In the genomic region with DNA sequence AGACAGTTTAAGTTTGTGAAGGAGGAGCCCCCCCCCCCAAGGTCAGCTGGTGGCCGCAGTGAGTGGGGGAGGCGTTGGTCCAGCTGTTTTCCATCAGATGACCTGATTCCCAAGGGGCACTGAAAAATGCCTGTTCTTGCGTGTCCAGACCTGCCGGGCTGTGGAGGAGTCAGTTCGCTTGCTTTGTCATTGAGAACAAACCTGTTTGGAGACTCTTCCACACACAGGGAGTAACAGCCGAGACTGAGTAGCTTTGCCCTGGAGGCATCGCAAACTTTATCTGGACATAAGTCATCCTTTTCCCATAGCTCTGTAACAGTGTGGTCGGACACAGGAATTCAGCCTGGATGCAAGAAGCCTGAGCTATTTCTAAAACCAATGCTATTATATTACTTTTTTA, we compare ENCODE assay signal across 12 mouse cellular contexts. TPM values are rescaled to one million over a fixed set of nuclear protein-coding genes. Genes with fewer than 3 reads are reported as not detected.
A peak's percentile ranks its signal among the peaks of the same experiment; 100 is the strongest.
DNase-seq lines count a peak whose midpoint lies in the region; ATAC-seq and TF ChIP-seq lines count a peak whose summit lies in the region.
"Had no signal": no experiment of that assay in that cellular context is flagged by ENCODE, and none has a peak within 500 bp of the region (broad histone marks: within the 10 kb centered on the region; RNA-seq: fewer than 3 reads in every experiment).

No protein-coding gene starts in this region.

- H3K4me2 ChIP-seq in kidney, embryonic 16.5 days (replicated peaks; ENCODE audit: low read depth, low read length), result peak overlapping the region; percentile 6
- no peak overlapping the region for H3K4me2 ChIP-seq in embryonic facial prominence, embryonic 11.5 days (ENCODE audit: low read depth, low read length)
- 0 out of 2 replicates have a peak overlapping the region, but pooled peaks have one; percentile 19 for H3K4me2 ChIP-seq in limb, embryonic 15.5 days
- no peak overlapping the region for H3K4me2 ChIP-seq in intestine, postnatal 0 days (replicated peaks; ENCODE audit: low read depth)
- H3K4me2 ChIP-seq: lung, embryonic 14.5 days; midbrain, embryonic 13.5 days had no signal

- no peaks in the 10 kb centered on the region for H3K9me3 ChIP-seq in kidney, embryonic 16.5 days (ENCODE audit: low read length)
- H3K9me3 ChIP-seq in ES-Bruce4 (replicated peaks; ENCODE audit: control insufficient read depth, insufficient read depth, low read length, poor library complexity, severe bottlenecking), result no peaks in the 10 kb centered on the region
- no peaks in the 10 kb centered on the region for H3K9me3 ChIP-seq in embryonic facial prominence, embryonic 11.5 days (replicated peaks; ENCODE audit: control insufficient read depth, low read length)
- no peaks in the 10 kb centered on the region for H3K9me3 ChIP-seq in limb, embryonic 15.5 days
- no peaks in the 10 kb centered on the region for H3K9me3 ChIP-seq in intestine, postnatal 0 days (ENCODE audit: control insufficient read depth)
- H3K9me3 ChIP-seq: midbrain, embryonic 13.5 days had no signal

- TF ChIP-seq EP300 in ES-Bruce4 (IDR thresholded peaks at IDR 0.05; ENCODE audit: insufficient read depth, low read depth, low read length), result peak; percentile 96

- TF ChIP-seq POLR2A in kidney, adult 2 months (IDR thresholded peaks at IDR 0.05; ENCODE audit: low read depth, low read length), result no peak
- TF ChIP-seq POLR2A in ES-Bruce4 (IDR thresholded peaks at IDR 0.05; ENCODE audit: insufficient read depth, low read length), result no peak
- TF ChIP-seq POLR2A in lung, adult 2 months (IDR thresholded peaks at IDR 0.05; ENCODE audit: borderline replicate concordance, extremely low read depth, low read depth, low read length), result no peak

- H3K27ac ChIP-seq in kidney, embryonic 16.5 days (ENCODE audit: low read length), result peak overlapping the region; percentile 17; the same call in 1 of the 2 replicates
- H3K27ac ChIP-seq in kidney, adult 2 months (ENCODE audit: insufficient read depth, low read depth, low read length), result no peak overlapping the region
- peak overlapping the region; percentile 99 for H3K27ac ChIP-seq in ES-Bruce4 (ENCODE audit: insufficient read depth, low read length)
- peak overlapping the region; percentile 38; the same call in 1 of the 2 replicates for H3K27ac ChIP-seq in embryonic facial prominence, embryonic 11.5 days (replicated peaks; ENCODE audit: low read depth, low read length)
- H3K27ac ChIP-seq in limb, embryonic 15.5 days, result peak overlapping the region; percentile 67
- H3K27ac ChIP-seq in intestine, postnatal 0 days (ENCODE audit: low read depth, low read length), result no peak overlapping the region
- H3K27ac ChIP-seq: midbrain, embryonic 13.5 days had no signal

- H3K4me1 ChIP-seq in kidney, embryonic 16.5 days (ENCODE audit: insufficient read depth, low read length), result peaks cover 26% of the 10 kb centered on the region
- no peaks in the 10 kb centered on the region for H3K4me1 ChIP-seq in kidney, adult 2 months (ENCODE audit: control insufficient read depth, insufficient read depth, low read length)
- H3K4me1 ChIP-seq in ES-Bruce4 (ENCODE audit: control insufficient read depth, insufficient read depth, low read length), result peaks cover 12% of the 10 kb centered on the region
- H3K4me1 ChIP-seq in embryonic facial prominence, embryonic 11.5 days (ENCODE audit: control insufficient read depth, insufficient read depth, low read length), result no peaks in the 10 kb centered on the region
- H3K4me1 ChIP-seq in limb, embryonic 15.5 days, result peaks cover 22% of the 10 kb centered on the region
- no peaks in the 10 kb centered on the region for H3K4me1 ChIP-seq in lung, adult 2 months (ENCODE audit: control insufficient read depth, insufficient read depth, low read length)
- no peaks in the 10 kb centered on the region for H3K4me1 ChIP-seq in intestine, postnatal 0 days (replicated peaks; ENCODE audit: control insufficient read depth, insufficient read depth, low read length)

- H3K27me3 ChIP-seq in kidney, embryonic 16.5 days (ENCODE audit: insufficient read depth, low read length), result no peaks in the 10 kb centered on the region
- H3K27me3 ChIP-seq in kidney, adult 2 months (replicated peaks; ENCODE audit: control insufficient read depth, insufficient read depth, low read length), result no peaks in the 10 kb centered on the region
- H3K27me3 ChIP-seq in ES-Bruce4 (ENCODE audit: control insufficient read depth, insufficient read depth, low read length, poor library complexity, severe bottlenecking), result no peaks in the 10 kb centered on the region
- no peaks in the 10 kb centered on the region for H3K27me3 ChIP-seq in embryonic facial prominence, embryonic 11.5 days (ENCODE audit: control insufficient read depth, insufficient read depth, low read length)
- H3K27me3 ChIP-seq in limb, embryonic 15.5 days, result no peaks in the 10 kb centered on the region
- H3K27me3 ChIP-seq in intestine, postnatal 0 days (replicated peaks; ENCODE audit: control insufficient read depth, insufficient read depth, low read length), result no peaks in the 10 kb centered on the region; the same call in 1 of the 2 replicates

- DNase-seq in kidney, adult 2 months, result no peak
- DNase-seq in embryonic facial prominence, embryonic 11.5 days (ENCODE audit: low spot score), result peak; percentile 58
- no peak for DNase-seq in frontal cortex, adult 2 months (ENCODE audit: extremely low spot score in 1 of 2, low spot score in 1 of 2)
- no peak for DNase-seq in lung, adult 2 months
- DNase-seq: lung, embryonic 14.5 days had no signal

- H3K36me3 ChIP-seq in kidney, embryonic 16.5 days (ENCODE audit: insufficient read depth, low read length), result no peaks in the 10 kb centered on the region
- no peaks in the 10 kb centered on the region for H3K36me3 ChIP-seq in kidney, adult 2 months (ENCODE audit: control insufficient read depth, insufficient read depth, low read length)
- H3K36me3 ChIP-seq in ES-Bruce4 (ENCODE audit: control insufficient read depth, insufficient read depth, low read length, poor library complexity, severe bottlenecking), result no peaks in the 10 kb centered on the region
- no peaks in the 10 kb centered on the region for H3K36me3 ChIP-seq in embryonic facial prominence, embryonic 11.5 days (replicated peaks; ENCODE audit: control insufficient read depth, insufficient read depth, low read depth, low read length)
- H3K36me3 ChIP-seq in limb, embryonic 15.5 days, result no peaks in the 10 kb centered on the region
- H3K36me3 ChIP-seq in intestine, postnatal 0 days (ENCODE audit: control insufficient read depth, insufficient read depth), result no peaks in the 10 kb centered on the region
- H3K36me3 ChIP-seq: midbrain, embryonic 13.5 days had no signal

- H3K9ac ChIP-seq in kidney, embryonic 16.5 days (replicated peaks; ENCODE audit: low read length), result no peak overlapping the region
- peak overlapping the region; percentile 61 for H3K9ac ChIP-seq in ES-Bruce4 (ENCODE audit: low read depth, poor library complexity, severe bottlenecking)
- no peak overlapping the region for H3K9ac ChIP-seq in embryonic facial prominence, embryonic 11.5 days (replicated peaks; ENCODE audit: low read length)
- no peak overlapping the region for H3K9ac ChIP-seq in limb, embryonic 15.5 days
- no peak overlapping the region for H3K9ac ChIP-seq in intestine, postnatal 0 days (ENCODE audit: low read depth, low read length)
- H3K9ac ChIP-seq: lung, embryonic 14.5 days; midbrain, embryonic 13.5 days had no signal

- TF ChIP-seq CTCF in kidney, adult 2 months (conservative IDR thresholded peaks at IDR 0.05; ENCODE audit: insufficient read depth, insufficient read length, low read depth, low read length), result no peak
- no peak for TF ChIP-seq CTCF in ES-Bruce4 (IDR thresholded peaks at IDR 0.05; ENCODE audit: low read depth, low read length)
- TF ChIP-seq CTCF in lung, adult 2 months (IDR thresholded peaks at IDR 0.05; ENCODE audit: insufficient read depth, low read length), result no peak
- TF ChIP-seq CTCF in intestine, postnatal 0 days (IDR thresholded peaks at IDR 0.05; ENCODE audit: low read depth), result no peak

- 12% methylated on average over 8 of the region's 8 CpGs for WGBS in kidney, embryonic 16.5 days
- 38% methylated on average over 8 of the region's 8 CpGs for WGBS in kidney, adult 2 months
- WGBS in embryonic facial prominence, embryonic 11.5 days, result 23% methylated on average over 8 of the region's 8 CpGs
- WGBS in limb, embryonic 15.5 days, result 14% methylated on average over 8 of the region's 8 CpGs
- 59% methylated on average over 8 of the region's 8 CpGs for WGBS in lung, adult 2 months
- WGBS in intestine, postnatal 0 days, result 55% methylated on average over 8 of the region's 8 CpGs

- H3K4me3 ChIP-seq in kidney, embryonic 16.5 days (ENCODE audit: low read length), result no peak overlapping the region
- no peak overlapping the region for H3K4me3 ChIP-seq in kidney, adult 2 months (ENCODE audit: insufficient read depth, low read depth, low read length)
- H3K4me3 ChIP-seq in ES-Bruce4 (ENCODE audit: low read depth, low read length), result peak overlapping the region; percentile 26
- no peak overlapping the region for H3K4me3 ChIP-seq in embryonic facial prominence, embryonic 11.5 days (ENCODE audit: low read depth, low read length)
- no peak overlapping the region for H3K4me3 ChIP-seq in limb, embryonic 15.5 days
- no peak overlapping the region for H3K4me3 ChIP-seq in lung, adult 2 months (replicated peaks; ENCODE audit: extremely low read depth, low read depth, low read length)
- H3K4me3 ChIP-seq in intestine, postnatal 0 days (ENCODE audit: low read depth, low read length), result no peak overlapping the region
- H3K4me3 ChIP-seq: midbrain, embryonic 13.5 days had no signal

- peak; percentile 40 for ATAC-seq in kidney, embryonic 16.5 days (ENCODE audit: low FRiP score, low TSS enrichment)
- ATAC-seq in embryonic facial prominence, embryonic 11.5 days (replicated peaks; ENCODE audit: insufficient number of reproducible peaks, low FRiP score, low TSS enrichment, low read depth), result no peak
- ATAC-seq in limb, embryonic 15.5 days (ENCODE audit: insufficient number of reproducible peaks, low FRiP score, low TSS enrichment, low read depth), result no peak
- ATAC-seq in intestine, postnatal 0 days, result no peak
- ATAC-seq: hindbrain, embryonic 16.5 days; midbrain, embryonic 13.5 days had no signal

RNA-seq across cellular contexts. Expression of gene Ankrd35, which starts 4.5 kb away (rescaled TPM):
- 1.2 and 1.6 TPM in 2 replicates for polyA plus RNA-seq in kidney, embryonic 16.5 days (2015; fragmentation: Nextera tagmentation; extraction: Ambion mirVana)
- polyA plus RNA-seq in kidney, adult 2 months (2012; rRNA removed), result 0.38 and 0.45 TPM in 2 replicates
- polyA plus RNA-seq in ES-Bruce4 (2011; ENCODE audit: insufficient read depth, insufficient read length, low read depth, missing spikeins), result 3.5 and 3.7 TPM in 2 replicates
- 0.14 and 0.45 TPM in 2 replicates for polyA plus RNA-seq in embryonic facial prominence, embryonic 11.5 days (2014; fragmentation: Nextera tagmentation; extraction: Ambion mirVana)
- 11.4 and 12.8 TPM in 2 replicates for polyA plus RNA-seq in limb, embryonic 15.5 days (2015; fragmentation: Nextera tagmentation; extraction: Ambion mirVana)
- polyA plus RNA-seq in frontal cortex, adult 2 months (2012; rRNA removed), result 5.9 and 9.8 TPM in 2 replicates
- 1.4 and 3.6 TPM in 2 replicates for polyA plus RNA-seq in lung, adult 2 months (2012; rRNA removed)
- 0.22 and 0.29 TPM in 2 replicates for polyA plus RNA-seq in intestine, postnatal 0 days (2015; fragmentation: Nextera tagmentation; extraction: Ambion mirVana)

RNA-seq across cellular contexts. Expression of gene Pias3, which starts 21.7 kb away (rescaled TPM):
- polyA plus RNA-seq in kidney, embryonic 16.5 days (2015; fragmentation: Nextera tagmentation; extraction: Ambion mirVana), result 62.1 and 72.3 TPM in 2 replicates
- 21.0 and 23.2 TPM in 2 replicates for polyA plus RNA-seq in kidney, adult 2 months (2012; rRNA removed)
- 31.8 and 42.1 TPM in 2 replicates for polyA plus RNA-seq in ES-Bruce4 (2011; ENCODE audit: insufficient read depth, insufficient read length, low read depth, missing spikeins)
- polyA plus RNA-seq in embryonic facial prominence, embryonic 11.5 days (2014; fragmentation: Nextera tagmentation; extraction: Ambion mirVana), result 33.8 and 35.5 TPM in 2 replicates
- 65.2 and 66.5 TPM in 2 replicates for polyA plus RNA-seq in limb, embryonic 15.5 days (2015; fragmentation: Nextera tagmentation; extraction: Ambion mirVana)
- polyA plus RNA-seq in frontal cortex, adult 2 months (2012; rRNA removed), result 25.2 and 25.8 TPM in 2 replicates
- 39.3 and 44.1 TPM in 2 replicates for polyA plus RNA-seq in lung, adult 2 months (2012; rRNA removed)
- polyA plus RNA-seq in intestine, postnatal 0 days (2015; fragmentation: Nextera tagmentation; extraction: Ambion mirVana), result 15.2 and 16.1 TPM in 2 replicates

RNA-seq across cellular contexts. Expression of gene Itga10, which starts 29.1 kb away (rescaled TPM):
- 0.85 and 1.2 TPM in 2 replicates for polyA plus RNA-seq in kidney, embryonic 16.5 days (2015; fragmentation: Nextera tagmentation; extraction: Ambion mirVana)
- polyA plus RNA-seq in kidney, adult 2 months (2012; rRNA removed), result 1.2 and 1.6 TPM in 2 replicates
- polyA plus RNA-seq in ES-Bruce4 (2011; ENCODE audit: insufficient read depth, insufficient read length, low read depth, missing spikeins), result 0.43 and 1.1 TPM in 2 replicates
- polyA plus RNA-seq in embryonic facial prominence, embryonic 11.5 days (2014; fragmentation: Nextera tagmentation; extraction: Ambion mirVana), result 0.59 and 0.77 TPM in 2 replicates
- polyA plus RNA-seq in limb, embryonic 15.5 days (2015; fragmentation: Nextera tagmentation; extraction: Ambion mirVana), result 4.9 and 5.7 TPM in 2 replicates
- 2.9 and 3.2 TPM in 2 replicates for polyA plus RNA-seq in frontal cortex, adult 2 months (2012; rRNA removed)
- polyA plus RNA-seq in lung, adult 2 months (2012; rRNA removed), result 1.7 and 2.3 TPM in 2 replicates
- 0.17 and 0.21 TPM in 2 replicates for polyA plus RNA-seq in intestine, postnatal 0 days (2015; fragmentation: Nextera tagmentation; extraction: Ambion mirVana)

RNA-seq across cellular contexts. Expression of gene Nudt17, which starts 33.9 kb away (rescaled TPM):
- 12.0 and 12.2 TPM in 2 replicates for polyA plus RNA-seq in kidney, embryonic 16.5 days (2015; fragmentation: Nextera tagmentation; extraction: Ambion mirVana)
- 2.0 and 3.6 TPM in 2 replicates for polyA plus RNA-seq in kidney, adult 2 months (2012; rRNA removed)
- polyA plus RNA-seq in ES-Bruce4 (2011; ENCODE audit: insufficient read depth, insufficient read length, low read depth, missing spikeins), result 9.9 and 10.7 TPM in 2 replicates
- polyA plus RNA-seq in embryonic facial prominence, embryonic 11.5 days (2014; fragmentation: Nextera tagmentation; extraction: Ambion mirVana), result 12.0 and 13.5 TPM in 2 replicates
- polyA plus RNA-seq in limb, embryonic 15.5 days (2015; fragmentation: Nextera tagmentation; extraction: Ambion mirVana), result 16.8 and 17.9 TPM in 2 replicates
- polyA plus RNA-seq in frontal cortex, adult 2 months (2012; rRNA removed), result 10.2 and 10.5 TPM in 2 replicates
- polyA plus RNA-seq in lung, adult 2 months (2012; rRNA removed), result 3.8 and 4.7 TPM in 2 replicates
- polyA plus RNA-seq in intestine, postnatal 0 days (2015; fragmentation: Nextera tagmentation; extraction: Ambion mirVana), result 2.2 and 2.8 TPM in 2 replicates

RNA-seq across cellular contexts. Expression of gene Gm42957, which starts 39.2 kb away (rescaled TPM):
- polyA plus RNA-seq in kidney, embryonic 16.5 days (2015; fragmentation: Nextera tagmentation; extraction: Ambion mirVana), result 0.05 and 0.21 TPM in 2 replicates
- polyA plus RNA-seq in kidney, adult 2 months (2012; rRNA removed), result 0.07 TPM in 1 of 2 replicates, not detected in the other
- polyA plus RNA-seq in ES-Bruce4 (2011; ENCODE audit: insufficient read depth, insufficient read length, low read depth, missing spikeins), result 0.35 TPM in 1 of 2 replicates, not detected in the other
- not detected in 2 replicates for polyA plus RNA-seq in embryonic facial prominence, embryonic 11.5 days (2014; fragmentation: Nextera tagmentation; extraction: Ambion mirVana)
- polyA plus RNA-seq in limb, embryonic 15.5 days (2015; fragmentation: Nextera tagmentation; extraction: Ambion mirVana), result 0.29 and 0.37 TPM in 2 replicates
- polyA plus RNA-seq in frontal cortex, adult 2 months (2012; rRNA removed), result 0.10 and 0.11 TPM in 2 replicates
- 0.02 and 0.18 TPM in 2 replicates for polyA plus RNA-seq in lung, adult 2 months (2012; rRNA removed)
- polyA plus RNA-seq in intestine, postnatal 0 days (2015; fragmentation: Nextera tagmentation; extraction: Ambion mirVana), result not detected in 2 replicates
- polyA plus RNA-seq: neural tube, embryonic 14.5 days had no signal

Comparison
In these comparisons a context has a peak if more than half of its experiments do, and no peak if none do; other contexts are left out.
1. H3K27ac ChIP-seq: peak in kidney, embryonic 16.5 days (single experiment), ES-Bruce4 (single experiment), embryonic facial prominence, embryonic 11.5 days (single experiment) and limb, embryonic 15.5 days (single experiment); none in kidney, adult 2 months (single experiment) and intestine, postnatal 0 days (single experiment).
2. H3K4me2 ChIP-seq: peak in kidney, embryonic 16.5 days (single experiment) and limb, embryonic 15.5 days (single experiment); none in embryonic facial prominence, embryonic 11.5 days (single experiment) and intestine, postnatal 0 days (single experiment).